Comparison of ENCODE assay signal across 8 mouse cellular contexts in the genomic region with DNA sequence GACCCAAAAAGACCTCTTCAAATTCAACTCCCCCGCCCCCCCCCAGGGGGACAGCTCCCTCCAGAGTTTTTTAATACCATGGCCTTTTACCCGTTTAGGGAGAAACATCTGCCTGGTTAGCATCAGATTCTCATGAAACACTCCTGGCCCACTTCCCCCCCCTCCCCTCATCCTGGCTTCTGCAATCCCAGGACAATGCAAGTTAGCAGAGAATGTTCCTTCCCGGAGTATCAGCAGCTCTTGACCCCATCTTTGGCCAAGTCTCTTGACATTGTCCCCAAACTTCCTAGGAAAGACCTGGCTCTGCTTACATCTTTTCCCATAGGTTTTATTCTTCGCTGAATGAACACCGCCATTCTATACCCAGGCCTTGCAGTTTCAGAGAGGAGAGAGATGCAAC. TPM values are rescaled to one million over a fixed set of nuclear protein-coding genes. Genes with fewer than 3 reads are reported as not detected.
DNase-seq lines count a peak whose midpoint lies in the region; ATAC-seq and TF ChIP-seq lines count a peak whose summit lies in the region.

No protein-coding gene starts in this region.

- H3K27me3 ChIP-seq in kidney, postnatal 0 days (ENCODE audit: insufficient read depth, low read length) = no peaks in the 10 kb centered on the region
- no peaks in the 10 kb centered on the region for H3K27me3 ChIP-seq in hindbrain, postnatal 0 days (ENCODE audit: insufficient read depth, low read length)
- no peaks in the 10 kb centered on the region for H3K27me3 ChIP-seq in midbrain, postnatal 0 days (ENCODE audit: insufficient read depth, low read length)

- 0 out of 2 replicates have a peak, but pooled peaks cover 5% of the 10 kb centered on the region for H3K4me1 ChIP-seq in kidney, postnatal 0 days (replicated peaks; ENCODE audit: insufficient read depth, low read length)
- peaks cover 1% of the 10 kb centered on the region; the same call in 1 of the 2 replicates for H3K4me1 ChIP-seq in cortical plate, adult 2 months (ENCODE audit: control insufficient read depth, insufficient read depth, low read length)
- H3K4me1 ChIP-seq in hindbrain, postnatal 0 days (ENCODE audit: insufficient read depth, low read length) = peaks cover 7% of the 10 kb centered on the region
- H3K4me1 ChIP-seq in midbrain, postnatal 0 days (ENCODE audit: insufficient read depth, low read length) = peaks cover 7% of the 10 kb centered on the region; the same call in 1 of the 2 replicates

- H3K4me3 ChIP-seq in kidney, postnatal 0 days (replicated peaks; ENCODE audit: low read depth, low read length) = peak overlapping the region; percentile 70
- peak overlapping the region; percentile 39 for H3K4me3 ChIP-seq in cortical plate, adult 2 months (ENCODE audit: insufficient read depth, low read length)
- peak overlapping the region; percentile 60 for H3K4me3 ChIP-seq in hindbrain, postnatal 0 days (ENCODE audit: low read length)
- H3K4me3 ChIP-seq in midbrain, postnatal 0 days (ENCODE audit: low read depth, low read length) = peak overlapping the region; percentile 79

- H3K9ac ChIP-seq in kidney, postnatal 0 days (ENCODE audit: low read depth, low read length) = peak overlapping the region; percentile 83
- H3K9ac ChIP-seq in hindbrain, postnatal 0 days (replicated peaks; ENCODE audit: low read length) = peak overlapping the region; percentile 96
- peak overlapping the region; percentile 93 for H3K9ac ChIP-seq in midbrain, postnatal 0 days (replicated peaks; ENCODE audit: low read length, poor library complexity, severe bottlenecking)

- no peak for ATAC-seq in kidney, postnatal 0 days (replicated peaks; ENCODE audit: low FRiP score, low read depth)
- ATAC-seq in hindbrain, postnatal 0 days = no peak
- ATAC-seq in midbrain, postnatal 0 days (ENCODE audit: low FRiP score) = no peak
- ATAC-seq in inflammation-experienced regulatory T-cells, adult 6 months = no peak

- TF ChIP-seq CTCF in kidney, postnatal 0 days (IDR thresholded peaks at IDR 0.05; ENCODE audit: low read depth) = no peak
- TF ChIP-seq CTCF in cortical plate, adult 2 months (IDR thresholded peaks at IDR 0.05; ENCODE audit: extremely low read depth, insufficient read depth, low read length) = no peak
- TF ChIP-seq CTCF in hindbrain, postnatal 0 days (IDR thresholded peaks at IDR 0.05; ENCODE audit: low read depth) = no peak
- TF ChIP-seq CTCF in midbrain, postnatal 0 days (IDR thresholded peaks at IDR 0.05) = no peak

- peak; percentile 3 for DNase-seq in kidney, postnatal 0 days (ENCODE audit: low spot score)
- DNase-seq in kidney, adult 9 months = no peak
- no peak for DNase-seq in hindbrain, postnatal 0 days (ENCODE audit: low spot score)
- no peak for DNase-seq in midbrain, postnatal 0 days (ENCODE audit: low spot score)
- no peak for DNase-seq in right cerebral cortex, postnatal 4 days
- DNase-seq in spleen, postnatal 36 days (ENCODE audit: low spot score in 2 of 2) = no peak

- H3K4me2 ChIP-seq in kidney, postnatal 0 days (ENCODE audit: low read length) = peak overlapping the region; percentile 84
- H3K4me2 ChIP-seq in hindbrain, postnatal 0 days (ENCODE audit: low read depth, low read length) = peak overlapping the region; percentile 86
- H3K4me2 ChIP-seq in midbrain, postnatal 0 days (ENCODE audit: low read depth, low read length, poor library complexity, severe bottlenecking) = peak overlapping the region; percentile 91

- TF ChIP-seq POLR2A in cortical plate, adult 2 months (IDR thresholded peaks at IDR 0.05; ENCODE audit: extremely low read depth, insufficient read depth, low read length) = no peak

- H3K9me3 ChIP-seq in kidney, postnatal 0 days (replicated peaks; ENCODE audit: low read length) = no peaks in the 10 kb centered on the region
- H3K9me3 ChIP-seq in hindbrain, postnatal 0 days (ENCODE audit: low read length) = no peaks in the 10 kb centered on the region
- H3K9me3 ChIP-seq in midbrain, postnatal 0 days (ENCODE audit: low read length) = no peaks in the 10 kb centered on the region

- H3K36me3 ChIP-seq in kidney, postnatal 0 days (ENCODE audit: insufficient read depth, low read length) = peaks cover 19% of the 10 kb centered on the region
- peaks cover 11% of the 10 kb centered on the region; the same call in 1 of the 2 replicates for H3K36me3 ChIP-seq in hindbrain, postnatal 0 days (ENCODE audit: insufficient read depth, low read length)
- peaks cover 17% of the 10 kb centered on the region; the same call in 1 of the 2 replicates for H3K36me3 ChIP-seq in midbrain, postnatal 0 days (ENCODE audit: insufficient read depth, low read length)

- 44% methylated on average over 5 of the region's 5 CpGs for WGBS in kidney, postnatal 0 days
- WGBS in hindbrain, postnatal 0 days = 48% methylated on average over 5 of the region's 5 CpGs
- 46% methylated on average over 5 of the region's 5 CpGs for WGBS in midbrain, postnatal 0 days

- peak overlapping the region; percentile 92; the same call in 1 of the 2 replicates for H3K27ac ChIP-seq in kidney, postnatal 0 days
- 0 out of 2 replicates have a peak overlapping the region, but pooled peaks have one; percentile 92 for H3K27ac ChIP-seq in cortical plate, adult 2 months (ENCODE audit: insufficient read depth, low read length)
- peak overlapping the region; percentile 93; the same call in 1 of the 2 replicates for H3K27ac ChIP-seq in hindbrain, postnatal 0 days
- H3K27ac ChIP-seq in midbrain, postnatal 0 days (ENCODE audit: low read depth, low read length) = peak overlapping the region; percentile 94

RNA-seq across cellular contexts. Expression of a gene that starts 0.8 kb away (rescaled TPM):
- 22.7 and 23.5 TPM in 2 replicates for polyA plus RNA-seq in kidney, postnatal 0 days (2015; fragmentation: Nextera tagmentation; extraction: Ambion mirVana)
- 68.6 and 70.2 TPM in 2 replicates for polyA plus RNA-seq in cortical plate, adult 2 months (2012; rRNA removed)
- total RNA-seq in hindbrain, postnatal 0 days (2014; rRNA removed) = 39.6 and 76.5 TPM in 2 replicates
- 61.6 and 62.1 TPM in 2 replicates for polyA plus RNA-seq in hindbrain, postnatal 0 days (2015; fragmentation: Nextera tagmentation; extraction: Ambion mirVana)
- 65.6 and 68.8 TPM in 2 replicates for total RNA-seq in midbrain, postnatal 0 days (2014; rRNA removed)
- 75.4 and 77.3 TPM in 2 replicates for polyA plus RNA-seq in midbrain, postnatal 0 days (2015; fragmentation: Nextera tagmentation; extraction: Ambion mirVana)
- polyA plus RNA-seq in inflammation-experienced regulatory T-cells, adult 6 months (2017; shearing (Covaris generic)) = not detected

RNA-seq across cellular contexts. Expression of a gene that starts 1.0 kb away (rescaled TPM):
- 4.7 and 5.6 TPM in 2 replicates for polyA plus RNA-seq in kidney, postnatal 0 days (2015; fragmentation: Nextera tagmentation; extraction: Ambion mirVana)
- polyA plus RNA-seq in cortical plate, adult 2 months (2012; rRNA removed) = 28.7 and 30.0 TPM in 2 replicates
- 41.5 and 43.2 TPM in 2 replicates for total RNA-seq in hindbrain, postnatal 0 days (2014; rRNA removed)
- polyA plus RNA-seq in hindbrain, postnatal 0 days (2015; fragmentation: Nextera tagmentation; extraction: Ambion mirVana) = 5.4 TPM in 2 replicates
- 35.0 and 48.4 TPM in 2 replicates for total RNA-seq in midbrain, postnatal 0 days (2014; rRNA removed)
- 5.5 and 6.8 TPM in 2 replicates for polyA plus RNA-seq in midbrain, postnatal 0 days (2015; fragmentation: Nextera tagmentation; extraction: Ambion mirVana)
- polyA plus RNA-seq in inflammation-experienced regulatory T-cells, adult 6 months (2017; shearing (Covaris generic)) = 1 to 10 TPM; 2.5 to 6.7 (median 5.2) TPM

RNA-seq across cellular contexts. Expression of a gene that starts 5.9 kb away (rescaled TPM):
- 4.7 and 5.7 TPM in 2 replicates for polyA plus RNA-seq in kidney, postnatal 0 days (2015; fragmentation: Nextera tagmentation; extraction: Ambion mirVana)
- not detected in 2 replicates for polyA plus RNA-seq in cortical plate, adult 2 months (2012; rRNA removed)
- not detected in 2 replicates for total RNA-seq in hindbrain, postnatal 0 days (2014; rRNA removed)
- 2.3 and 3.0 TPM in 2 replicates for polyA plus RNA-seq in hindbrain, postnatal 0 days (2015; fragmentation: Nextera tagmentation; extraction: Ambion mirVana)
- not detected in 2 replicates for total RNA-seq in midbrain, postnatal 0 days (2014; rRNA removed)
- polyA plus RNA-seq in midbrain, postnatal 0 days (2015; fragmentation: Nextera tagmentation; extraction: Ambion mirVana) = 1.2 and 2.6 TPM in 2 replicates
- 10 to 100 TPM in 2 of 3 experiments, 1 to 10 TPM in 1; 7.8 to 17.2 (median 10.8) TPM for polyA plus RNA-seq in inflammation-experienced regulatory T-cells, adult 6 months (2017; shearing (Covaris generic))

RNA-seq across cellular contexts. Expression of a gene that starts 6.7 kb away (rescaled TPM):
- polyA plus RNA-seq in kidney, postnatal 0 days (2015; fragmentation: Nextera tagmentation; extraction: Ambion mirVana) = 30.4 and 31.8 TPM in 2 replicates
- 21.5 TPM in 2 replicates for polyA plus RNA-seq in cortical plate, adult 2 months (2012; rRNA removed)
- 41.1 and 44.0 TPM in 2 replicates for total RNA-seq in hindbrain, postnatal 0 days (2014; rRNA removed)
- polyA plus RNA-seq in hindbrain, postnatal 0 days (2015; fragmentation: Nextera tagmentation; extraction: Ambion mirVana) = 27.6 and 29.1 TPM in 2 replicates
- total RNA-seq in midbrain, postnatal 0 days (2014; rRNA removed) = 35.5 and 36.1 TPM in 2 replicates
- 22.8 and 25.7 TPM in 2 replicates for polyA plus RNA-seq in midbrain, postnatal 0 days (2015; fragmentation: Nextera tagmentation; extraction: Ambion mirVana)
- polyA plus RNA-seq in inflammation-experienced regulatory T-cells, adult 6 months (2017; shearing (Covaris generic)) = 10 to 100 TPM in 1 of 3 experiments, 1 to 10 TPM in 2; 7.2 to 15.1 (median 7.9) TPM

RNA-seq across cellular contexts. Expression of a gene that starts 7.0 kb away (rescaled TPM):
- polyA plus RNA-seq in kidney, postnatal 0 days (2015; fragmentation: Nextera tagmentation; extraction: Ambion mirVana) = 12.8 and 14.1 TPM in 2 replicates
- 15.3 and 15.6 TPM in 2 replicates for polyA plus RNA-seq in cortical plate, adult 2 months (2012; rRNA removed)
- 4.3 and 7.2 TPM in 2 replicates for total RNA-seq in hindbrain, postnatal 0 days (2014; rRNA removed)
- 4.2 and 5.1 TPM in 2 replicates for polyA plus RNA-seq in hindbrain, postnatal 0 days (2015; fragmentation: Nextera tagmentation; extraction: Ambion mirVana)
- 3.9 and 7.3 TPM in 2 replicates for total RNA-seq in midbrain, postnatal 0 days (2014; rRNA removed)
- 2.9 and 3.5 TPM in 2 replicates for polyA plus RNA-seq in midbrain, postnatal 0 days (2015; fragmentation: Nextera tagmentation; extraction: Ambion mirVana)
- polyA plus RNA-seq in inflammation-experienced regulatory T-cells, adult 6 months (2017; shearing (Covaris generic)) = 10 to 100 TPM; 34.4 to 44.7 (median 38.9) TPM

Comparison
In these comparisons a context has a peak if more than half of its experiments do, and no peak if none do; other contexts are left out.
1. RNA of a gene that starts 0.8 kb away (polyA plus RNA-seq): 75.4 to 77.3 TPM in midbrain, postnatal 0 days, 68.6 to 70.2 TPM in cortical plate, adult 2 months, 61.6 to 62.1 TPM in hindbrain, postnatal 0 days and 22.7 to 23.5 TPM in kidney, postnatal 0 days; not detected in inflammation-experienced regulatory T-cells, adult 6 months; every median in the first group is over 10 times any median in the second.
2. Peak in every context shown above with its lines, with median percentiles within 50 percentile points of each other: H3K27ac ChIP-seq, H3K4me2 ChIP-seq, H3K4me3 ChIP-seq and H3K9ac ChIP-seq.